In the genomic region with DNA sequence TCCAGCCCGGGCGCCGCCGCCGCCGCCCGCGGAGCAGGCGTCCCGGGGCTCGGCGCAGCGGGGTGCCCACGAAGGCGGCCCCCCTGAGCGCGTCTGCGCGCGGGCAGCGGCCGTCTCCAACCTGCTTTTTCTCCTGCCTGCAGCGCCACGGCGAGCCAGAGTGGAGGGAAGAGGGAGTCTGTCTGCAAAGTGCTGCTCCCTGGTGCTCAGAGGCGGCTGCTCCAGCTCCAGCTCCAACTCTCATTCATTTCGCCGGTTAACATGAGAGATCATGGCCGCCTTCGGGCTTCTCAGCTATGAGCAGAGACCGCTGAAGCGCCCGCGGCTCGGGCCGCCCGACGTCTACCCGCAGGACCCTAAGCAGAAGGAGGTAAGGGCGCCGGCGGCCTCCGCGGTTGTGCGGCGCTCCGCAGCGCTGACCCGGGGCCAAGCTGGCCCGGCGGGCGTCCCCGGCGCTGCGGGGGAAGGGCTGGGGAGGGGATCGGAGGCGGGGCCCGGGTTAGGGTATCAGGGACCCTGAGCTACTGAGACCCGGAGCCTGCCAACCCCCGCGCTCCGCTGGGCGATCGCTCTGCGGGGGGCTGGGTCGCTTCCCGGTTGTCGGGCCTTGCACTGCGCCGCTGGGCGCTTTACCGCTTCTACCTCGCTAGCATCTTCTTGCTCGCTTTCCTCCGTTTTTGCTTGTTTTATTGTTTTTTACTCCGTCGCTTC, we compare ENCODE assay signal across 8 mouse cellular contexts. TPM values are rescaled to one million over a fixed set of nuclear protein-coding genes. Genes with fewer than 3 reads are reported as not detected.
DNase-seq lines count a peak whose midpoint lies in the region; ATAC-seq and TF ChIP-seq lines count a peak whose summit lies in the region.

No protein-coding gene starts in this region.

- H3K27ac ChIP-seq in forebrain, embryonic 11.5 days (ENCODE audit: low read depth, low read length): peak overlapping the region; percentile 88
- H3K27ac ChIP-seq in heart, embryonic 16.5 days (ENCODE audit: low read length): peak overlapping the region; percentile 94
- H3K27ac ChIP-seq in liver, embryonic 16.5 days (ENCODE audit: low read length): no peak overlapping the region
- peak overlapping the region; percentile 95 for H3K27ac ChIP-seq in neural tube, embryonic 15.5 days (replicated peaks)
- no peak overlapping the region for H3K27ac ChIP-seq in thymus, adult 2 months (ENCODE audit: control insufficient read depth, insufficient read depth, low read length)

- peaks cover 2% of the 10 kb centered on the region; the same call in 1 of the 2 replicates for H3K4me1 ChIP-seq in forebrain, embryonic 11.5 days (replicated peaks; ENCODE audit: control insufficient read depth, insufficient read depth, low read length)
- peaks cover 10% of the 10 kb centered on the region for H3K4me1 ChIP-seq in heart, embryonic 16.5 days (ENCODE audit: control insufficient read depth, insufficient read depth, low read length)
- H3K4me1 ChIP-seq in liver, embryonic 16.5 days (ENCODE audit: control insufficient read depth, low read depth, low read length): no peaks in the 10 kb centered on the region; the same call in none of the 2 replicates
- H3K4me1 ChIP-seq in neural tube, embryonic 15.5 days: peaks cover 15% of the 10 kb centered on the region
- H3K4me1 ChIP-seq in thymus, adult 2 months (replicated peaks; ENCODE audit: control insufficient read depth, insufficient read depth, low read length): peaks cover 19% of the 10 kb centered on the region

- peak; percentile 60 for DNase-seq in 416B (ENCODE audit: low read depth)
- DNase-seq in brain, embryonic 18.5 days (ENCODE audit: low read depth, low spot score): peak; percentile 72
- DNase-seq in forebrain, embryonic 11.5 days (ENCODE audit: low spot score): peak; percentile 85
- peak; percentile 83 to 89 for DNase-seq in kidney, postnatal 4 days
- DNase-seq in thymus, adult 2 months: peak; percentile 66

- TF ChIP-seq POLR2A in thymus, adult 2 months (IDR thresholded peaks at IDR 0.05; ENCODE audit: control insufficient read depth, extremely low read depth, insufficient read depth, low read length, poor library complexity): 0 out of 2 replicates have a peak, but pooled peaks have one; percentile 16

- no peak for TF ChIP-seq CTCF in thymus, adult 2 months (IDR thresholded peaks at IDR 0.05; ENCODE audit: borderline replicate concordance, control insufficient read depth, extremely low read depth, insufficient read depth, low read length, poor library complexity)

- peak overlapping the region; percentile 73 for H3K9ac ChIP-seq in forebrain, embryonic 11.5 days (ENCODE audit: low read length)
- H3K9ac ChIP-seq in heart, embryonic 16.5 days (ENCODE audit: low read length): peak overlapping the region; percentile 82
- H3K9ac ChIP-seq in liver, embryonic 16.5 days (ENCODE audit: low read depth, low read length): peak overlapping the region; percentile 24; the same call in 1 of the 2 replicates
- peak overlapping the region; percentile 74 for H3K9ac ChIP-seq in neural tube, embryonic 15.5 days (replicated peaks)

- H3K27me3 ChIP-seq in forebrain, embryonic 11.5 days (ENCODE audit: control insufficient read depth, insufficient read depth, low read length): no peaks in the 10 kb centered on the region; the same call in 1 of the 2 replicates
- peaks cover 3% of the 10 kb centered on the region for H3K27me3 ChIP-seq in heart, embryonic 16.5 days (ENCODE audit: control insufficient read depth, insufficient read depth, low read length)
- peaks cover 54% of the 10 kb centered on the region for H3K27me3 ChIP-seq in liver, embryonic 16.5 days (ENCODE audit: control insufficient read depth, insufficient read depth, low read depth, low read length)
- H3K27me3 ChIP-seq in neural tube, embryonic 15.5 days (replicated peaks): no peaks in the 10 kb centered on the region
- peaks cover 3% of the 10 kb centered on the region; the same call in 1 of the 2 replicates for H3K27me3 ChIP-seq in thymus, adult 2 months (ENCODE audit: control insufficient read depth, insufficient read depth, low read length)

- no peaks in the 10 kb centered on the region for H3K36me3 ChIP-seq in forebrain, embryonic 11.5 days (ENCODE audit: control insufficient read depth, insufficient read depth, low read length)
- H3K36me3 ChIP-seq in heart, embryonic 16.5 days (ENCODE audit: control insufficient read depth, insufficient read depth): no peaks in the 10 kb centered on the region
- no peaks in the 10 kb centered on the region for H3K36me3 ChIP-seq in liver, embryonic 16.5 days (ENCODE audit: control insufficient read depth, insufficient read depth)
- H3K36me3 ChIP-seq in neural tube, embryonic 15.5 days: no peaks in the 10 kb centered on the region
- H3K36me3 ChIP-seq in thymus, adult 2 months (ENCODE audit: control insufficient read depth, insufficient read depth, low read length): no peaks in the 10 kb centered on the region

- H3K9me3 ChIP-seq in forebrain, embryonic 11.5 days (ENCODE audit: control insufficient read depth, low read length): no peaks in the 10 kb centered on the region
- H3K9me3 ChIP-seq in heart, embryonic 16.5 days (replicated peaks; ENCODE audit: control insufficient read depth, low read length): no peaks in the 10 kb centered on the region
- H3K9me3 ChIP-seq in liver, embryonic 16.5 days (replicated peaks; ENCODE audit: control insufficient read depth, low read length): no peaks in the 10 kb centered on the region
- no peaks in the 10 kb centered on the region for H3K9me3 ChIP-seq in neural tube, embryonic 15.5 days (replicated peaks)

- H3K4me2 ChIP-seq in forebrain, embryonic 11.5 days (ENCODE audit: low read depth, low read length, severe bottlenecking): peak overlapping the region; percentile 96
- H3K4me2 ChIP-seq in heart, embryonic 16.5 days (ENCODE audit: low read depth, low read length): peak overlapping the region; percentile 100
- H3K4me2 ChIP-seq in liver, embryonic 16.5 days (ENCODE audit: low read depth, low read length): peak overlapping the region; percentile 73
- H3K4me2 ChIP-seq in neural tube, embryonic 15.5 days: peak overlapping the region; percentile 93

- ATAC-seq in forebrain, embryonic 11.5 days (replicated peaks; ENCODE audit: low FRiP score): peak; percentile 84
- ATAC-seq in heart, embryonic 16.5 days (replicated peaks; ENCODE audit: extremely low read depth, insufficient read depth, low FRiP score): peak; percentile 81
- peak; percentile 47 for ATAC-seq in liver, embryonic 16.5 days (ENCODE audit: low read depth)
- ATAC-seq in neural tube, embryonic 15.5 days (ENCODE audit: low FRiP score): peak; percentile 90

- peak overlapping the region; percentile 72 for H3K4me3 ChIP-seq in forebrain, embryonic 11.5 days (ENCODE audit: low read depth, low read length)
- H3K4me3 ChIP-seq in heart, embryonic 16.5 days (ENCODE audit: low read length): peak overlapping the region; percentile 74
- peak overlapping the region; percentile 61 for H3K4me3 ChIP-seq in liver, embryonic 16.5 days (ENCODE audit: low read depth, low read length)
- peak overlapping the region; percentile 88 for H3K4me3 ChIP-seq in neural tube, embryonic 15.5 days (replicated peaks)
- peak overlapping the region; percentile 41 for H3K4me3 ChIP-seq in thymus, adult 2 months (ENCODE audit: control insufficient read depth, insufficient read depth, low read length)

- WGBS in forebrain, embryonic 11.5 days: under 1% methylated on average over 73 of the region's 77 CpGs
- WGBS in heart, embryonic 16.5 days: under 1% methylated on average over 75 of the region's 77 CpGs
- under 1% methylated on average over 77 of the region's 77 CpGs for WGBS in liver, embryonic 16.5 days (ENCODE audit: insufficient replicate concordance)
- 1% methylated on average over 76 of the region's 77 CpGs for WGBS in neural tube, embryonic 15.5 days
- WGBS in thymus, adult 2 months: under 1% methylated on average over 77 of the region's 77 CpGs

RNA-seq across cellular contexts. Expression of gene Med12l, which starts 1.3 kb away (rescaled TPM):
- polyA plus RNA-seq in forebrain, embryonic 11.5 days (2014; fragmentation: Nextera tagmentation; extraction: Ambion mirVana): 5.5 TPM in 2 replicates
- 2.3 and 2.6 TPM in 2 replicates for polyA plus RNA-seq in heart, embryonic 16.5 days (2015; fragmentation: Nextera tagmentation; extraction: Ambion mirVana)
- 0.37 and 0.73 TPM in 2 replicates for polyA plus RNA-seq in liver, embryonic 16.5 days (2015; fragmentation: Nextera tagmentation; extraction: Ambion mirVana)
- polyA plus RNA-seq in neural tube, embryonic 15.5 days (2015; fragmentation: Nextera tagmentation; extraction: Ambion mirVana): 4.6 and 4.8 TPM in 2 replicates
- polyA plus RNA-seq in thymus, adult 2 months (2012; rRNA removed): 3.3 and 4.2 TPM in 2 replicates

Comparison
In these comparisons a context has a peak if more than half of its experiments do, and no peak if none do; other contexts are left out.
1. H3K27ac ChIP-seq: peak in forebrain, embryonic 11.5 days (single experiment), heart, embryonic 16.5 days (single experiment) and neural tube, embryonic 15.5 days (single experiment); none in liver, embryonic 16.5 days (single experiment) and thymus, adult 2 months (single experiment).
2. H3K9ac ChIP-seq: peak in every context shown above with its lines; median percentile 82 in heart, embryonic 16.5 days; 74 in neural tube, embryonic 15.5 days; 73 in forebrain, embryonic 11.5 days; 24 in liver, embryonic 16.5 days.
3. Peak in every context shown above with its lines, with median percentiles within 50 percentile points of each other: DNase-seq, ATAC-seq, H3K4me2 ChIP-seq and H3K4me3 ChIP-seq.